Mouse (Mus musculus) G1E (cell line): ENCODE measurements around the gene Abca17. TPM values are rescaled to one million over a fixed set of nuclear protein-coding genes. Genes with fewer than 3 reads are reported as not detected.
A peak's percentile ranks its signal among the peaks of the same experiment; 100 is the strongest.

ENCODE experiments used
- ATAC-seq: 2 replicates; pipeline ENCODE4 v1.8.0; 2016; ENCODE audit warnings: mild to moderate bottlenecking; ENCODE audit not compliant: insufficient number of reproducible peaks, poor library complexity, low FRiP score, severe bottlenecking; ENCODE audit errors: extremely low read depth
- DNase-seq: peaks from one replicate; pipeline ENCODE4 v3.0.0; 2012; ENCODE audit warnings: low spot score
- H3K27me3 ChIP-seq: 2 replicates; pipeline ENCODE4 v1.6.1; 2012; ENCODE audit warnings: mild to moderate bottlenecking, low read length, inconsistent platforms; ENCODE audit not compliant: insufficient read depth
- H3K36me3 ChIP-seq: replicated peaks from 2 replicates; pipeline ENCODE3; 2012; ENCODE audit warnings: mild to moderate bottlenecking, inconsistent platforms
- H3K4me1 ChIP-seq: 2 replicates; pipeline ENCODE4 v1.6.1; 2012; ENCODE audit warnings: low read depth, low read length, inconsistent platforms, mixed read lengths; ENCODE audit not compliant: insufficient read depth
- H3K4me3 ChIP-seq: 2 replicates; pipeline ENCODE4 v1.5.1; 2012; ENCODE audit warnings: low read depth, mild to moderate bottlenecking, inconsistent platforms, low read length, moderate library complexity, mixed read lengths
- H3K9me3 ChIP-seq: replicated peaks from 2 replicates; pipeline ENCODE4 v1.6.1; 2012; ENCODE audit warnings: inconsistent platforms
- CTCF ChIP-seq: IDR thresholded peaks from 2 replicates; pipeline ENCODE4 v1.5.1; 2012; ENCODE audit warnings: low read depth, low read length, inconsistent platforms, mixed read lengths
- GATA1 ChIP-seq: IDR thresholded peaks from 2 replicates; pipeline ENCODE4 v1.6.1; 2012; ENCODE audit warnings: borderline replicate concordance, low read length, inconsistent platforms, mixed read lengths
- GATA2 ChIP-seq: IDR thresholded peaks from 2 replicates; pipeline ENCODE4 v1.6.1; 2012; ENCODE audit warnings: low read depth, low read length, inconsistent platforms, borderline replicate concordance
- POLR2AphosphoS5 ChIP-seq: IDR thresholded peaks from 2 replicates; pipeline ENCODE4 v1.6.1; 2012; ENCODE audit warnings: low read depth, low read length, inconsistent platforms; ENCODE audit not compliant: insufficient replicate concordance
- TAL1 ChIP-seq: conservative IDR thresholded peaks from 2 replicates; pipeline ENCODE4 v1.6.1; 2012; ENCODE audit warnings: low read depth, low read length, inconsistent platforms, mixed read lengths
- polyA plus RNA-seq: library from polyadenylated mRNA; stranded (reverse); fragments of >175 nt; gene quantifications from 2 replicates; pipeline ENCODE4 v1.2.3, GENCODE M21; 2012
- total RNA-seq, 2 experiments: library from RNA; stranded (forward) in 1 of 2; stranded (reverse) in 1 of 2; fragments of 200-1000 nt in 1 of 2; fragments of >200 nt in 1 of 2; fragmentation: Nextera tagmentation in 1 of 2; gene quantifications; 2 replicates each; pipeline ENCODE4 v1.2.3; 2014 to 2017

Gene Abca17
- total and polyA plus RNA-seq, 3 experiments: under 0.01 TPM; not detected in 2

DNA sequence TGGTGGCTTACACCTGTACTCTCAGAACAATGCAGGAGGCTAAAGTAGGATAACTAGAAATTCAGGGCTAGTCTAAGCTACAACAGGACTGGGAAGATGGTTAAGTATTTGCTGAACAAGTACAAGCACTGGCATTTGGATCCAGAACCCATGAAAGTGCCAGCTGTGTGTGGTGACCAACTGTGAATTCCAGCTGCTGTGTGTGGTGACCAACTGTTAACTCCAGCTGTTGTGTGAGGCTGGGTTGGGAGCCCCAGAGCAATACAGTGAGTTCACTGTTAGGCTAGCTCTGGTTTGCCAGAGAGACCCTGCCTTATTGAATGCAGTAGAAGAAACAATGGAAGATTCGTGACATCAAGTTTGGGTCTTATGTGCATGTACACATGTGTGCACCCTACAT lies 114.4 kb downstream of the Abca17 start:
- TF ChIP-seq GATA1 (no peak), GATA2 (no peak), POLR2AphosphoS5 (no peak), TAL1 (no peak), CTCF (no peak)

GRCm38 (mm10) chr17:24227941-24228340 lies 122.9 kb downstream of the Abca17 start:
- ATAC-seq (no peak), DNase-seq (no peak)
- Histone ChIP-seq H3K4me1 (peaks cover 73% of the 10 kb centered on the region), H3K9me3 (no peaks in the 10 kb centered on the region), H3K36me3 (peaks cover 90% of the 10 kb centered on the region), H3K4me3 (peak overlapping the region; percentile 46; the same call in 1 of the 2 replicates), H3K27me3 (no peaks in the 10 kb centered on the region)
- TF ChIP-seq TAL1 (no peak), GATA2 (no peak), GATA1 (no peak), CTCF (no peak), POLR2AphosphoS5 (no peak)

More for the DNA sequence above, 114.4 kb downstream of the Abca17 start:
- Histone ChIP-seq H3K27me3 (no peaks in the 10 kb centered on the region), H3K4me1 (peaks cover 20% of the 10 kb centered on the region), H3K36me3 (peaks cover 96% of the 10 kb centered on the region), H3K4me3 (no peak overlapping the region), H3K9me3 (peaks cover 6% of the 10 kb centered on the region; the same call in 1 of the 2 replicates)
- DNase-seq (no peak), ATAC-seq (no peak)

DNA sequence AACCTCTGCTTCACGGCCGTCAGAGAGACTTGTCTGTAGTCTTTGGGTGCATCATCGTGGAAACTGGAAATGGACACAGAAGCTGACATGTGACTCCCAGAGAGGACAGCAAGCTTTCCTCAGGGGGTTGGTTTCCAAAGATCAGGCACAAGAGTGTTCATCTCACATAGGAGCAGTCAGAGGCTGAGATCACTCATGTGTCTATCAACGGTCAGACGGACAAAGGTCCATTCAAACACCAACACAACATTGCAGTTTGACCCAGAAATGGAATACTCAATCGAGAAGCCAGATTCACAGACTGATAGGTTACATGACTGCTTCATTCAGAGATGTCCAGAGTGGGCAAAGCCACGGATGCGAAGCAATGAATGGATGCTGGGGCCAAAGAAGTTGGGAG lies 124.1 kb downstream of the Abca17 start:
- DNase-seq (no peak), ATAC-seq (no peak)
- Histone ChIP-seq H3K36me3 (peaks cover 90% of the 10 kb centered on the region), H3K4me1 (peaks cover 80% of the 10 kb centered on the region), H3K9me3 (no peaks in the 10 kb centered on the region), H3K27me3 (no peaks in the 10 kb centered on the region), H3K4me3 (peak overlapping the region; percentile 34; the same call in 1 of the 2 replicates)
- TF ChIP-seq POLR2AphosphoS5: no peak
- TF ChIP-seq TAL1: no peak
- TF ChIP-seq CTCF: no peak
- no peak for TF ChIP-seq GATA1
- TF ChIP-seq GATA2: no peak

DNA sequence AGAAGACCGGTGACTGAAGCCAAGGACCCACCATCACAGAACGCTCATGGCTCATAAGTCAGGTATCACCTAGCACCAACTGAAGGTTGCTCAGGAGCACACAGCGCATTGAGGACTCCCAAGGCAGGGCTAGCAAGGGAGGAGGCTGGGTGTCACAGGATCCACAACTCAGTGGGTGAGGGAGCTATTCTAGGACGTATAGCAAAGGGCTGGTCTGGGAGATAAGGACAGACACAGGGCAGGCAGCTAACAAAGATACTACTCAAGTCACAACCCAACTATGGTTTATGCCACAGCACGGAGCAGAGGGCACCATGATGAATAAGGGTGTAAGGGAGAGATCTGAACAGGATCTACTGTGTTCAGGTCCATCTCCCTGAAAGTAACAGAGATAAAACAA lies 125.0 kb downstream of the Abca17 start:
- no peak for DNase-seq
- H3K9me3 ChIP-seq: no peaks in the 10 kb centered on the region
- H3K4me3 ChIP-seq: no peak overlapping the region; the same call in 1 of the 2 replicates
- H3K4me1 ChIP-seq: peaks cover 82% of the 10 kb centered on the region
- H3K36me3 ChIP-seq: peaks cover 82% of the 10 kb centered on the region
- ATAC-seq: peak; percentile 82
- TF ChIP-seq TAL1 (peak; percentile 88), GATA2 (no peak)
- no peaks in the 10 kb centered on the region for H3K27me3 ChIP-seq

DNA sequence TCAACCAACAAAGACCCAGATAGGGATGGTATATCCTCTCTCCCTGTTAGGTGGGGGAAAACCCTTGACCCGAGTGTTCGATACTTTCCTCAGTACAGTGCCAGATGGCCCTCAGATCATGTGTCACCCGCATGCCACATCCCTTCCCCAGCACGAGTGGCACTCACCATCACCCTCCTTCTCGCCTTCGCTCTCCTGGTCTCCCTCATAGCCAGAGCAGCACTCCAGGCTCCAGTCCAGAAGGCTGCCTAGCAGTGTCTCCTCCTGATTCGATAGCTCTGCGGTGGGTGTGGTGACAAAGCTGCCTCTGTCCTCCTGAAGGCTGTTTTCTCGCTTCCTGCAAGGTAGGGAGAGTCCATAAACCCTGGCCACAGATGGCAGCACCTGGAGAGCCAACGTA lies 126.1 kb downstream of the Abca17 start:
- ATAC-seq (no peak), DNase-seq (no peak)
- Histone ChIP-seq H3K9me3 (no peaks in the 10 kb centered on the region), H3K4me3 (peak overlapping the region; percentile 46; the same call in 1 of the 2 replicates), H3K27me3 (no peaks in the 10 kb centered on the region), H3K36me3 (peaks cover 75% of the 10 kb centered on the region), H3K4me1 (peaks cover 85% of the 10 kb centered on the region)
- TF ChIP-seq GATA1: no peak

DNA sequence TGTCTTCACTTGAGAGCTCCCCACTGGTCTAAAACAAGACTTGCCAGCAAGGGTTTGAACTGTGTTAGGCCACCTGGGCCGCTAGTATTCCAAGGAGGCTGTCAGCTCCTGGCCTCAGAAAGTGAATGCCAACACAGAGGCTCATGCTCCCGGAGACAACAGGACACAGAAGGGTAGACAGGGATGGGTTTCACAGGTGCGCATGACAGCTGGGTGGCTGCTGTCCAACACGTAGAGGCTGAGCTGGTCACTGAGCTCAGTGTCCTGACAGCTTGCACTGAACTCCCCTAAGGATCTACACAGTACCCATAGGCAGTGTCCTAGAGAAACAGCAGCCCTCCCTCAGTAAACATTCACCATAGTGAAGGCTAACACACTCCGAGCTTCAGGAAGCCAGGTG lies 127.4 kb downstream of the Abca17 start:
- Histone ChIP-seq H3K9me3 (no peaks in the 10 kb centered on the region), H3K27me3 (no peaks in the 10 kb centered on the region), H3K36me3 (peaks cover 78% of the 10 kb centered on the region), H3K4me3 (no peak overlapping the region), H3K4me1 (peaks cover 91% of the 10 kb centered on the region)
- TF ChIP-seq TAL1 (no peak), POLR2AphosphoS5 (no peak), CTCF (no peak), GATA1 (no peak), GATA2 (no peak)
- ATAC-seq: no peak
- no peak for DNase-seq

- Histone ChIP-seq H3K27me3 (no peaks in the 10 kb centered on the region), H3K36me3 (peaks cover 78% of the 10 kb centered on the region), H3K4me3 (no peak overlapping the region), H3K4me1 (peaks cover 92% of the 10 kb centered on the region), H3K9me3 (no peaks in the 10 kb centered on the region)
- no peak for DNase-seq
- TF ChIP-seq CTCF: no peak
- TF ChIP-seq GATA2: no peak
- no peak for TF ChIP-seq GATA1
- no peak for TF ChIP-seq POLR2AphosphoS5
- no peak for TF ChIP-seq TAL1
- ATAC-seq: no peak
Measured at GRCm38 (mm10) chr17:24222653-24223052, 128.2 kb downstream of the Abca17 start.
